Mouse (Mus musculus) retina, adult 2 months (tissue): ENCODE results near the gene Slc28a1.

Experiments used
- DNase-seq: peaks from one replicate; pipeline ENCODE4 v3.0.0-alpha.2; 2012; ENCODE audit warnings: low read depth, low spot score

The Slc28a1 gene

GRCm38 (mm10) chr7:81212697-81213346 is 98.2 kb downstream of the Slc28a1 start:
- DNase-seq = peak; percentile 84

GRCm38 (mm10) chr7:81213347-81214152 is 99.0 kb downstream of the Slc28a1 start, which contains the start of gene Pde8a:
Gene Pde8a, plus strand, starts transcription at chr7:81213596.
- no peak for DNase-seq

- DNase-seq = no peak
Measured at GRCm38 (mm10) chr7:81214153-81214907, 99.7 kb downstream of the Slc28a1 start.

- DNase-seq = no peak
Measured at GRCm38 (mm10) chr7:81215950-81216349, 101.4 kb downstream of the Slc28a1 start.

GRCm38 (mm10) chr7:81219321-81219720 is 104.7 kb downstream of the Slc28a1 start:
- DNase-seq = no peak
